Mouse (Mus musculus): ENCODE measurements around the gene Cmtm5. TPM values are rescaled to one million over a fixed set of nuclear protein-coding genes. Genes with fewer than 3 reads are reported as not detected.

Gene Cmtm5
- total and polyA plus RNA-seq, 2 experiments, result not detected

- DNase-seq (ENCODE audit: extremely low read depth, low read depth, low spot score), result no peak
- no peak overlapping the region for H3K27ac ChIP-seq (replicated peaks; ENCODE audit: insufficient read depth, low read depth, low read length)
- H3K36me3 ChIP-seq (ENCODE audit: control insufficient read depth, insufficient read depth, low read length), result no peaks in the 10 kb centered on the region
- TF ChIP-seq POLR2A (IDR thresholded peaks at IDR 0.05; ENCODE audit: extremely low read depth, insufficient read depth, low read length) (no peak), CTCF (IDR thresholded peaks at IDR 0.05; ENCODE audit: low read depth, low read length) (no peak)
- H3K79me2 ChIP-seq (ENCODE audit: control insufficient read depth, insufficient read depth, low read length), result no peaks in the 10 kb centered on the region
- H3K27me3 ChIP-seq (ENCODE audit: control insufficient read depth, insufficient read depth, low read length), result peaks cover 16% of the 10 kb centered on the region
- WGBS, result 71% methylated on average over 5 of the region's 5 CpGs
- H3K4me1 ChIP-seq (ENCODE audit: control insufficient read depth, insufficient read depth, low read length), result no peaks in the 10 kb centered on the region
- H3K9ac ChIP-seq (ENCODE audit: low read depth, low read length), result no peak overlapping the region
- H3K4me3 ChIP-seq (ENCODE audit: insufficient read depth, low read depth, low read length), result no peak overlapping the region
Observed at GRCm38 (mm10) chr14:54929801-54930200, 6.3 kb upstream of the Cmtm5 start.

- H3K4me1 ChIP-seq (ENCODE audit: control insufficient read depth, insufficient read depth, low read length), result no peaks in the 10 kb centered on the region
- peaks cover 16% of the 10 kb centered on the region for H3K27me3 ChIP-seq (ENCODE audit: control insufficient read depth, insufficient read depth, low read length)
- no peaks in the 10 kb centered on the region for H3K36me3 ChIP-seq (ENCODE audit: control insufficient read depth, insufficient read depth, low read length)
- H3K79me2 ChIP-seq (ENCODE audit: control insufficient read depth, insufficient read depth, low read length), result no peaks in the 10 kb centered on the region
- H3K9ac ChIP-seq (ENCODE audit: low read depth, low read length), result no peak overlapping the region
- no peak for DNase-seq (ENCODE audit: extremely low read depth, low read depth, low spot score)
- no peak overlapping the region for H3K27ac ChIP-seq (replicated peaks; ENCODE audit: insufficient read depth, low read depth, low read length)
- 26% methylated on average over 2 of the region's 2 CpGs for WGBS
- TF ChIP-seq POLR2A (IDR thresholded peaks at IDR 0.05; ENCODE audit: extremely low read depth, insufficient read depth, low read length), result no peak
- no peak for TF ChIP-seq CTCF (IDR thresholded peaks at IDR 0.05; ENCODE audit: low read depth, low read length)
- H3K4me3 ChIP-seq (ENCODE audit: insufficient read depth, low read depth, low read length), result no peak overlapping the region
Observed at GRCm38 (mm10) chr14:54930431-54930830, 5.6 kb upstream of the Cmtm5 start.

GRCm38 (mm10) chr14:54932645-54933150, 3.4 kb upstream of the Cmtm5 start, which contains the start of gene Il25:
Il25 (plus strand) TSS chr14:54932695.
- H3K27me3 ChIP-seq (ENCODE audit: control insufficient read depth, insufficient read depth, low read length), result 0 out of 2 replicates have a peak, but pooled peaks cover 2% of the 10 kb centered on the region
- 65% methylated on average over 6 of the region's 6 CpGs for WGBS
- no peak within 1 kb of the TSS for H3K4me3 ChIP-seq (ENCODE audit: insufficient read depth, low read depth, low read length)
- H3K79me2 ChIP-seq (ENCODE audit: control insufficient read depth, insufficient read depth, low read length), result no peaks in the 10 kb centered on the region
- no peak for DNase-seq (ENCODE audit: extremely low read depth, low read depth, low spot score)
- H3K36me3 ChIP-seq (ENCODE audit: control insufficient read depth, insufficient read depth, low read length), result no peaks in the 10 kb centered on the region
- no peak within 1 kb of the TSS for H3K9ac ChIP-seq (ENCODE audit: low read depth, low read length)
- TF ChIP-seq CTCF (IDR thresholded peaks at IDR 0.05; ENCODE audit: low read depth, low read length) (no peak), POLR2A (IDR thresholded peaks at IDR 0.05; ENCODE audit: extremely low read depth, insufficient read depth, low read length) (no peak)
- H3K27ac ChIP-seq (replicated peaks; ENCODE audit: insufficient read depth, low read depth, low read length), result no peak within 1 kb of the TSS
- no peaks in the 10 kb centered on the region for H3K4me1 ChIP-seq (ENCODE audit: control insufficient read depth, insufficient read depth, low read length)

- H3K27me3 ChIP-seq (ENCODE audit: control insufficient read depth, insufficient read depth, low read length), result no peaks in the 10 kb centered on the region
- no peaks in the 10 kb centered on the region for H3K36me3 ChIP-seq (ENCODE audit: control insufficient read depth, insufficient read depth, low read length)
- H3K79me2 ChIP-seq (ENCODE audit: control insufficient read depth, insufficient read depth, low read length), result no peaks in the 10 kb centered on the region
- no peak overlapping the region for H3K9ac ChIP-seq (ENCODE audit: low read depth, low read length)
- 61% methylated on average over 6 of the region's 6 CpGs for WGBS
- no peak for TF ChIP-seq CTCF (IDR thresholded peaks at IDR 0.05; ENCODE audit: low read depth, low read length)
- no peak for TF ChIP-seq POLR2A (IDR thresholded peaks at IDR 0.05; ENCODE audit: extremely low read depth, insufficient read depth, low read length)
- H3K4me1 ChIP-seq (ENCODE audit: control insufficient read depth, insufficient read depth, low read length), result no peaks in the 10 kb centered on the region
- DNase-seq (ENCODE audit: extremely low read depth, low read depth, low spot score), result no peak
- no peak overlapping the region for H3K27ac ChIP-seq (replicated peaks; ENCODE audit: insufficient read depth, low read depth, low read length)
- no peak overlapping the region for H3K4me3 ChIP-seq (ENCODE audit: insufficient read depth, low read depth, low read length)
Observed at GRCm38 (mm10) chr14:54936831-54937160, 735 bp downstream of the Cmtm5 start.

- no peaks in the 10 kb centered on the region for H3K27me3 ChIP-seq (ENCODE audit: control insufficient read depth, insufficient read depth, low read length)
- WGBS, result 85% methylated on average over 16 of the region's 16 CpGs
- no peaks in the 10 kb centered on the region for H3K36me3 ChIP-seq (ENCODE audit: control insufficient read depth, insufficient read depth, low read length)
- DNase-seq (ENCODE audit: extremely low read depth, low read depth, low spot score), result no peak
- no peaks in the 10 kb centered on the region for H3K4me1 ChIP-seq (ENCODE audit: control insufficient read depth, insufficient read depth, low read length)
- H3K27ac ChIP-seq (replicated peaks; ENCODE audit: insufficient read depth, low read depth, low read length), result no peak overlapping the region
- no peak overlapping the region for H3K4me3 ChIP-seq (ENCODE audit: insufficient read depth, low read depth, low read length)
- TF ChIP-seq POLR2A (IDR thresholded peaks at IDR 0.05; ENCODE audit: extremely low read depth, insufficient read depth, low read length), result no peak
- TF ChIP-seq CTCF (IDR thresholded peaks at IDR 0.05; ENCODE audit: low read depth, low read length), result no peak
- H3K9ac ChIP-seq (ENCODE audit: low read depth, low read length), result no peak overlapping the region
- no peaks in the 10 kb centered on the region for H3K79me2 ChIP-seq (ENCODE audit: control insufficient read depth, insufficient read depth, low read length)
Observed at GRCm38 (mm10) chr14:54937361-54938182, 1.5 kb downstream of the Cmtm5 start.
